Mouse (Mus musculus) stomach, embryonic 16.5 days (tissue): Measurements from ENCODE around the gene Treml2. TPM values are rescaled to one million over a fixed set of nuclear protein-coding genes. Genes with fewer than 3 reads are reported as not detected.

Experiments used
- ATAC-seq: fragments of 200-750 bp; cut with Nextera tagmentation; 2 replicates; pipeline ENCODE4 v1.8.0; 2017; ENCODE audit warnings: moderate number of reproducible peaks, moderate TSS enrichment; ENCODE audit not compliant: insufficient read depth, low FRiP score
- H3K27ac ChIP-seq: fragments of 300-500 bp; sonication (generic); 2 replicates; pipeline ENCODE4 v1.5.1; 2014; ENCODE audit warnings: low read length
- H3K27me3 ChIP-seq: fragments of 300-500 bp; sonication (generic); 2 replicates; pipeline ENCODE4 v1.6.1; 2014; ENCODE audit warnings: low read length, control low read depth, mixed read lengths; ENCODE audit not compliant: control insufficient read depth, insufficient read depth
- H3K36me3 ChIP-seq: fragments of 300-500 bp; sonication (generic); 2 replicates; pipeline ENCODE4 v1.6.1; 2014; ENCODE audit warnings: low read length; ENCODE audit not compliant: control insufficient read depth, insufficient read depth
- H3K4me1 ChIP-seq: fragments of 300-500 bp; sonication (generic); 2 replicates; pipeline ENCODE4 v1.6.1; 2014; ENCODE audit warnings: low read length, control low read depth, mixed read lengths; ENCODE audit not compliant: control insufficient read depth, insufficient read depth
- H3K4me2 ChIP-seq: fragments of 300-500 bp; sonication (generic); 2 replicates; pipeline ENCODE4 v1.6.1; 2014; ENCODE audit warnings: low read depth, low read length, mixed read lengths
- H3K4me3 ChIP-seq: fragments of 300-500 bp; sonication (generic); replicated peaks from 2 replicates; pipeline ENCODE4 v1.5.1; 2014; ENCODE audit warnings: mild to moderate bottlenecking, low read length
- H3K9ac ChIP-seq: fragments of 300-500 bp; sonication (generic); 2 replicates; pipeline ENCODE4 v1.6.1; 2014; ENCODE audit warnings: low read length
- H3K9me3 ChIP-seq: fragments of 300-500 bp; sonication (generic); replicated peaks from 2 replicates; pipeline ENCODE4 v1.6.1; 2016; ENCODE audit warnings: low read length, control low read depth; ENCODE audit not compliant: control insufficient read depth
- WGBS: fragments of 180-500 bp; shearing (Covaris S2); extraction: QIAGEN DNeasy Blood & Tissue Kit; methylation state at CpG from one replicate; pipeline ENCODE4 v1.1.7; 2014; 5-methylcytosine and 5-hydroxymethylcytosine counted together
- polyA plus RNA-seq: library from polyadenylated mRNA; unstranded; fragments of >200 nt; fragmentation: Nextera tagmentation; extraction: Ambion mirVana; gene quantifications from 2 replicates; pipeline ENCODE4 v1.2.1, GENCODE M21; 2015

The Treml2 gene
- 0.24 and 0.48 TPM in 2 replicates for polyA plus RNA-seq

DNA sequence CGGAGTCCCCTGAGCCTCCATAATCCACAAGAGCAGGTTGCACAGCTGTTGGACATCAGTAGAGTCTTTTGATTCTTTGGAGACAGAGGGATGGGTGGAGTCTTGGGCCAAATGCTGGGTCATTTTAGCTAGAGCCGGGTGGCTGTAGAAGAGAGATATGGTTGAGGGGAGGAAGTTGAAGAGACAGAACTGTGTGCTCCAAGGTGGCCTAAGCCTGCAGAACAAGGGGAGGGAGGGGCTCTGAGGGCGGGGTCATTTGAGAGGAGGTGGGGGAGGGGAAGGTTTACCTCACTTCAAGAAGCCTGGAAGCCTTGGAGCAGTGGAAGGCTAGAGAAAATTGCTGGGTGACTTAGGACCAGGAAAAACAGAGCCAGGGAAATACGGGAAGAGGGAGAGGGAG is at the start of gene Treml2:
Gene Treml2, plus strand, starts transcription at position 296 of the 400 bp plus-strand sequence.
- H3K36me3 ChIP-seq = no peaks in the 10 kb centered on the region
- no peaks in the 10 kb centered on the region for H3K9me3 ChIP-seq
- no peak within 1 kb of the TSS for H3K4me2 ChIP-seq
- WGBS = 16% methylated on average over 3 of the region's 4 CpGs
- 0 out of 2 replicates have a peak within 1 kb of the TSS, but pooled peaks have one; percentile 19 for H3K27ac ChIP-seq
- no peaks in the 10 kb centered on the region for H3K4me1 ChIP-seq
- peak; percentile 38; the same call in 1 of the 2 replicates for ATAC-seq
- H3K4me3 ChIP-seq = no peak within 1 kb of the TSS
- no peaks in the 10 kb centered on the region for H3K27me3 ChIP-seq
- H3K9ac ChIP-seq = no peak within 1 kb of the TSS

DNA sequence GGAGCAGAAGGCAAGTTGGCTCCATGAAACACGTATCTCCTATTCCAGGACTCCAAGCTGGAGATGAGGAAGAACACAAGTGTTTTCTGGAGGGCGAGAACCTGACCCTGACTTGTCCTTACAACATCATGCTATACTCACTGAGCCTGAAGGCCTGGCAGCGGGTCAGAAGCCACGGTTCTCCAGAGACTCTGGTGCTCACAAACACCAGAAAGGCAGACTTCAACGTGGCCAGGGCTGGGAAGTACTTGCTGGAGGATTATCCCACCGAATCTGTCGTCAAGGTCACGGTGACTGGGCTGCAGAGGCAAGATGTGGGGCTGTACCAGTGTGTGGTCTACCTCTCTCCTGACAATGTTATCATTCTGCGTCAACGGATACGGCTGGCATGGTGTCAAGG is 49.8 kb upstream of the Treml2 start:
- no peaks in the 10 kb centered on the region for H3K27me3 ChIP-seq
- H3K4me2 ChIP-seq = no peak overlapping the region
- H3K36me3 ChIP-seq = no peaks in the 10 kb centered on the region
- no peak overlapping the region for H3K4me3 ChIP-seq
- H3K9me3 ChIP-seq = no peaks in the 10 kb centered on the region
- H3K27ac ChIP-seq = no peak overlapping the region
- 69% methylated on average over 11 of the region's 11 CpGs for WGBS
- H3K4me1 ChIP-seq = no peaks in the 10 kb centered on the region
- H3K9ac ChIP-seq = no peak overlapping the region
- ATAC-seq = no peak

DNA sequence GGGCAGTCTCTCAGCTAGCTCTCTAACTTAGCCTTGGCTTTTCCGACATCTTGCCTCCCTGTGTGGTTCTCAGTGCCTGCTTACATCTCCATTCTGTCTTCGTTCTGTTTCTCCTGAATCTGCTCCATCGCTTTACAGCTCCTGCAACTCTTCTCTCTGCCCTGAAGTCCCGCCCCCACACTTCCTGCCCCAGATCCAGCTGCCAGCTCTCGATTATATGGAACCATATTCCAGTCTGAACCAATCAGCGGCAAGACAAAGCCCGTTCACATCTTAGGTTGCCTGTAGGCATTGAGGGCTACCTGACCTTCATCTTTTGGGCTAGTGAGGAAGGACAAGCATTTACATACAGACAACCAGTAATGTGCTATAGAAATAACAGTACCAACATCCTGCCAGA is 48.7 kb upstream of the Treml2 start:
- Histone ChIP-seq H3K4me2 (no peak overlapping the region), H3K4me3 (no peak overlapping the region), H3K36me3 (no peaks in the 10 kb centered on the region), H3K27ac (no peak overlapping the region), H3K9ac (no peak overlapping the region), H3K27me3 (no peaks in the 10 kb centered on the region), H3K9me3 (no peaks in the 10 kb centered on the region), H3K4me1 (no peaks in the 10 kb centered on the region)
- ATAC-seq = no peak
- WGBS = 87% methylated on average over 7 of the region's 7 CpGs

DNA sequence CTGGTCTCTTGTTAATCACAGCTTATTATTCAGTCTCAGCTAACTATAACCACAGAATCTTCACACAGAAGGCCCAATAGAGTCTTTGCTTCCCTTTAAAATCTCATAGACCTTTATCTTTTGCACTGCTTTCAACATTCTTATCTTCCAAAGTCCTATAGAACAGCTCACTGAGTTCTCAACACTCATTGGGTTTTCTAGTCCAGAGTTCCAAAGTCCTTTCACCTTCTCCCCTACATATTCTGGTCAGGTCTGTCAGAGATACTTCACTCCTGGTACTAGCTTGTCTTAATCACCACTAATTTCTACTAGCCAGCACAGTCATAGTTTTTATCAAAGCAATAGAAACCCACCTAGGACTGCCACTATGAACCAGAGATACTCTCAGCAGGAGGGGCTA is 42.7 kb upstream of the Treml2 start:
- Histone ChIP-seq H3K36me3 (no peaks in the 10 kb centered on the region), H3K4me3 (no peak overlapping the region), H3K27ac (no peak overlapping the region), H3K9ac (no peak overlapping the region), H3K27me3 (no peaks in the 10 kb centered on the region), H3K4me2 (no peak overlapping the region), H3K4me1 (no peaks in the 10 kb centered on the region), H3K9me3 (peaks cover 9% of the 10 kb centered on the region; the same call in 1 of the 2 replicates)
- no peak for ATAC-seq

DNA sequence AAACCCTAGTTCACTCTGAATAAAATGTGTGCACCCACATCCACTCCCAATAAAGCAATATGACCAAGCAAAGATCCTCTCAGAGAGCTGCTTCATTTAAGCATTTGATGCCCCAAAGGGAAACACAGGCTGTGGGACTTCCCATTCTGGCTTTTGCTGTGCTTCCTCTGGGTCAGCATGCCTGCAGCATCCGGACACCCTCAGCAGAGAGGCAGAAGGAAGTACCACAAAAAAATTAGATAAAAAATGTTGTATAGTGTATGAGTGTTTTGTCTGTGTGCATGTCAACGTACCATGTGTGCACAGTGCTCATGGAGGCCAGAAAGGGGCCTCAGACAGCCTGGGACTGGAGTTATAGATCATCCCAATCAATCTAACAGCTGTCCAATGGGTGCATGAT is 37.4 kb upstream of the Treml2 start:
- no peaks in the 10 kb centered on the region for H3K27me3 ChIP-seq
- no peak overlapping the region for H3K4me2 ChIP-seq
- H3K9me3 ChIP-seq = peaks cover 9% of the 10 kb centered on the region; the same call in 1 of the 2 replicates
- WGBS = 59% methylated on average over 2 of the region's 2 CpGs
- H3K36me3 ChIP-seq = no peaks in the 10 kb centered on the region
- no peak overlapping the region for H3K4me3 ChIP-seq
- ATAC-seq = no peak
- H3K9ac ChIP-seq = no peak overlapping the region
- H3K4me1 ChIP-seq = no peaks in the 10 kb centered on the region
- no peak overlapping the region for H3K27ac ChIP-seq

DNA sequence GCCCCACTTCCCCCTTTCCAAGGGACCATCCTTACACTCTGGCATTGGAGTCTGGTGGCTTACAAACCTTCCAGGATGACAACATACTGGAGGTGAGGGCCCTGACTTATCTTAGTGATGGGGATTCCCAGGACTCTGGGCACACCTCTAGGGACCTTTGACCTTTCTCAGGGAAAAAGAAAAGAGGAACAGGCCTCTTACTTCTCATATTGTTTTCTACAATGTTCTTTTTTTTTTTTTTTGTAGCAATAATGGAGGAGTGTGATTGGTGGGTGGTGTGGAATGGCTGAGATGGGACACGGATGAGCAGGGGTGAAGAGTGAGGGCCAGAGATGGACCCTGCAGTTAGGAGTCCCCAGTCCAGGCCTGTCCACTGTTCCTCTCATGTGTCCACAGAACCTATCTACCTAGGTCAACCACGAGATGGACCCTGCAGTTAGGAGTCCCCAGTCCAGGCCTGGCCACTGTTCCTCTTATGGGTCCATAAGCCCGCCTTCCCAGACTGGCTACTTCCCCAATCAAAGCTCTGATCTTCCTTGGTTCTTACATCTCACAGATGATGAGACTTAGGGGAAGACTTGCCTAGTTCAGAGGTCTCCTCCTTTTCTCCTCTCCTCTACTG is 35.4 kb upstream of the Treml2 start, which contains the start of gene Treml4:
Gene Treml4, plus strand, starts transcription at position 555 of the 622 bp plus-strand sequence.
- H3K27me3 ChIP-seq = no peaks in the 10 kb centered on the region
- no peaks in the 10 kb centered on the region for H3K4me1 ChIP-seq
- H3K27ac ChIP-seq = no peak within 1 kb of the TSS
- H3K9ac ChIP-seq = no peak within 1 kb of the TSS
- 80% methylated on average over 3 of the region's 3 CpGs for WGBS
- H3K4me3 ChIP-seq = no peak within 1 kb of the TSS
- peaks cover 9% of the 10 kb centered on the region; the same call in 1 of the 2 replicates for H3K9me3 ChIP-seq
- H3K36me3 ChIP-seq = no peaks in the 10 kb centered on the region
- no peak for ATAC-seq
- H3K4me2 ChIP-seq = no peak within 1 kb of the TSS

DNA sequence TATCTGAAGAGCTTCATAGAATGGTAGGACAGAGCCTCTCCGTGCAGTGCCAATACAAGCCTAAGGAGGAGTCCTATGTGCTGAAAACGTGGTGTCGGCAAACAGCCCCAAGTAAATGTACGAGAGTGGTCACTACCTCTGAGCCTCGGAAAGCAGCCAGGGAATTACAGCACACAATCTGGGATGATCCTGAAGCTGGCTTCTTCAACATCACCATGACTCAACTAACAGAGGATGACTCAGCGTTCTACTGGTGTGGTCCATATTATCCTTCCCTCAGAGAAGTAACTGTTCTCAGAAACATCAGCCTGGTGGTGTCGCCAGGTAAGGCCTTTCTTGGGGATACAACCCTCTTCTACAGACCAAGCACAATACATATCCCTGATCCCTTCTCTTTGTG is 34.6 kb upstream of the Treml2 start:
- Histone ChIP-seq H3K36me3 (no peaks in the 10 kb centered on the region), H3K9me3 (0 out of 2 replicates have a peak, but pooled peaks cover 2% of the 10 kb centered on the region), H3K9ac (no peak overlapping the region), H3K27ac (no peak overlapping the region), H3K27me3 (no peaks in the 10 kb centered on the region), H3K4me2 (no peak overlapping the region), H3K4me3 (no peak overlapping the region), H3K4me1 (no peaks in the 10 kb centered on the region)
- ATAC-seq = no peak
- 93% methylated on average over 7 of the region's 7 CpGs for WGBS

DNA sequence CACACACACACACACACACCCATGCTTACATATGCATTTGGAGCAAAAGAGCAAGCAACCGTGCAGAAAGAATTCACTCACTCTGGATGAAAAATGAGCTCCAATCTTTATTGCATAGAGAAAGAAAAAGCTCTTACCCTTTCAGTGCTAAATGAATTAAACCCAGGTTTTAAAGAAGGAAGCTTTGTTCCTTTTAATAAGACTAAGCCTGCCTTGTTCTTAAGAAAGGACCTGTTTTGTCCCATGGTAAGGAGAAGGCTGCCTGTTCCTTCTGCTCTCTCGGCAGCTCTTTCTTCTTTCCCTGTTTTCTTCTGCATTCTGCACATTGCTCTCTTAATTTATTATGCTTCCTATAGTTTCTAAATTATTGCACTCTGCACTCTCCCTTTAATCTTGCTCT is 33.2 kb upstream of the Treml2 start:
- Histone ChIP-seq H3K4me3 (no peak overlapping the region), H3K36me3 (no peaks in the 10 kb centered on the region), H3K9ac (no peak overlapping the region), H3K4me2 (no peak overlapping the region), H3K4me1 (no peaks in the 10 kb centered on the region), H3K9me3 (no peaks in the 10 kb centered on the region), H3K27ac (no peak overlapping the region), H3K27me3 (no peaks in the 10 kb centered on the region)
- ATAC-seq = no peak
- 9% methylated on average over 2 of the region's 2 CpGs for WGBS

DNA sequence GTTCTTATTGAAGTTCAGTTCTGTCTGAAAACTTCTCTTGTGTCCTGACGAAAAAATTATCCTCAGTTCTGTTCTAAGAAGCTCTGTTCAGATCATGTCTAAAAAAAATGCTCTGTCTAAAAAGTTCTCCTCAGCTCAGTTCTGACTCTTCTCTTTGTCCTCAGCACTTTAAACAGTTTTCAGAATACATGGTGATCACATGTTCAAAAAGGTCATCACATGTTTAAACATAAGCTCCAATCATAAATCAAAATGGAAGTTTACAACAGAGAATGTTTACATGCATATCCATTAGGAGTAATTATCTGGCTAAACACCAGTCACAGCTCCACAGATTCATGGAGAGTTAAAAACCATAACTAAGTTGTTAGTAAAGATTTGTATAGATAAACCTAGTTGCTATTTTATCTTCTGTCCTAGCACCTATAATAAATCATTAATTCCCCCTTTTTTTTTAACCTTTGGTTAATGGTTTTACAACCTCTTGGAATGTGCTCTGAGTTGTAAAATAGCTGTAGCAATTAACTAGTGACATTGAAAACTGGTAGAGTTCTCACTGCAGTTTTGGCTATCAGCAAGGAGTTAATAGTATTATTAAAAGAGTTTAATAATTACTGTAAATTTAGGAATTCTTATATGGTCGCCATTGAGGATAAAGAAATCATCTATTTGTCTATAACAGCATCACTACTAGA is 32.5 kb upstream of the Treml2 start:
- Histone ChIP-seq H3K4me1 (no peaks in the 10 kb centered on the region), H3K27ac (no peak overlapping the region), H3K9ac (no peak overlapping the region), H3K36me3 (no peaks in the 10 kb centered on the region), H3K4me2 (no peak overlapping the region), H3K9me3 (no peaks in the 10 kb centered on the region), H3K4me3 (no peak overlapping the region), H3K27me3 (no peaks in the 10 kb centered on the region)
- ATAC-seq = no peak
- WGBS = 27% methylated on average over 2 of the region's 2 CpGs
